Mouse (Mus musculus) CH12.LX (cell line): ENCODE data around the gene Akr7a5. TPM values are rescaled to one million over a fixed set of nuclear protein-coding genes. Genes with fewer than 3 reads are reported as not detected.

Source experiments
- DNase-seq: peaks from one replicate; pipeline ENCODE4 v3.0.0-alpha.2; 2013; ENCODE audit errors: extremely low read depth
- H3K27ac ChIP-seq: 2 replicates; pipeline ENCODE4 v1.5.1; 2012; ENCODE audit warnings: low read depth, mild to moderate bottlenecking, control low read depth, moderate library complexity; ENCODE audit not compliant: insufficient read depth
- H3K27me3 ChIP-seq: replicated peaks from 2 replicates; pipeline ENCODE3; 2012; ENCODE audit warnings: inconsistent platforms
- H3K36me3 ChIP-seq, 2 experiments: replicated peaks in 1 of 2; 2 replicates each; pipeline versions ENCODE3 to v1.6.1; 2012; ENCODE audit warnings: inconsistent platforms in 1 of 2, low read length in 1 of 2, mild to moderate bottlenecking in 1 of 2, mixed read lengths in 1 of 2, moderate library complexity in 1 of 2; ENCODE audit not compliant: control insufficient read depth in 1 of 2, insufficient read depth in 1 of 2
- H3K4me1 ChIP-seq, 2 experiments: 2 replicates each; pipeline ENCODE4 v1.6.1; 2012; ENCODE audit warnings: inconsistent platforms in 1 of 2, moderate library complexity in 1 of 2; ENCODE audit not compliant: insufficient read depth in 2 of 2, control insufficient read depth in 1 of 2
- H3K4me2 ChIP-seq: 2 replicates; pipeline ENCODE4 v1.6.1; 2012; ENCODE audit warnings: low read depth, mild to moderate bottlenecking, control low read depth; ENCODE audit not compliant: poor library complexity, insufficient read depth, severe bottlenecking
- H3K4me3 ChIP-seq, 3 experiments: fragments of 150-350 bp in 1 of 3; sonication (generic) in 1 of 3; replicated peaks in 1 of 3; 2 replicates each; pipeline versions ENCODE3 to v1.5.1; 2011 to 2012; ENCODE audit warnings: low read depth in 2 of 3, low read length in 2 of 3, mild to moderate bottlenecking in 2 of 3, moderate library complexity in 2 of 3, control low read depth in 1 of 3, improper control_type of control experiment in 1 of 3, inconsistent platforms in 1 of 3, mixed read lengths in 1 of 3; ENCODE audit not compliant: poor library complexity in 1 of 3
- H3K79me2 ChIP-seq: replicated peaks from 2 replicates; pipeline ENCODE4 v1.6.1; 2012; ENCODE audit warnings: mild to moderate bottlenecking, moderate library complexity; ENCODE audit not compliant: control insufficient read depth, poor library complexity, insufficient read depth, severe bottlenecking; ENCODE audit errors: extremely low read depth
- H3K9ac ChIP-seq: 2 replicates; pipeline ENCODE4 v1.6.1; 2012; ENCODE audit warnings: low read depth, mild to moderate bottlenecking, control low read depth, moderate library complexity; ENCODE audit not compliant: insufficient read depth
- H3K9me3 ChIP-seq: replicated peaks from 2 replicates; pipeline ENCODE3; 2012; ENCODE audit warnings: low read length, inconsistent platforms, mixed read lengths
- CTCF ChIP-seq, 2 experiments: IDR thresholded peaks in 1 of 2; conservative IDR thresholded peaks in 1 of 2; 2 replicates each; pipeline ENCODE4 v1.5.1; 2011 to 2012; ENCODE audit warnings: low read depth in 2 of 2, low read length in 2 of 2, improper control_type of control experiment in 1 of 2, inconsistent platforms in 1 of 2, mild to moderate bottlenecking in 1 of 2, moderate library complexity in 1 of 2
- E2F4 ChIP-seq: IDR thresholded peaks from 2 replicates; pipeline ENCODE4 v1.6.1; 2011; ENCODE audit warnings: low read depth, low read length, improper control_type of control experiment; ENCODE audit not compliant: insufficient replicate concordance
- ELF1 ChIP-seq: IDR thresholded peaks from 2 replicates; pipeline ENCODE4 v1.6.1; 2014; ENCODE audit warnings: low read depth, mild to moderate bottlenecking, inconsistent platforms, low read length, improper control_type of control experiment
- ETS1 ChIP-seq: conservative IDR thresholded peaks from 2 replicates; pipeline ENCODE4 v1.6.1; 2012; ENCODE audit warnings: low read depth, mild to moderate bottlenecking, inconsistent platforms, low read length, improper control_type of control experiment, moderate library complexity
- HCFC1 ChIP-seq: IDR thresholded peaks from 2 replicates; pipeline ENCODE4 v1.6.1; 2012; ENCODE audit warnings: low read depth, mild to moderate bottlenecking, inconsistent platforms, low read length, improper control_type of control experiment
- IRF4 ChIP-seq: IDR thresholded peaks from 2 replicates; pipeline ENCODE4 v1.6.1; 2014; ENCODE audit warnings: low read depth, mild to moderate bottlenecking, inconsistent platforms, low read length, improper control_type of control experiment
- JUN ChIP-seq: IDR thresholded peaks from 2 replicates; pipeline ENCODE4 v1.6.1; 2011; ENCODE audit warnings: low read depth, mild to moderate bottlenecking, low read length, improper control_type of control experiment, moderate library complexity; ENCODE audit not compliant: insufficient read depth
- JUND ChIP-seq: conservative IDR thresholded peaks from 2 replicates; pipeline ENCODE4 v1.6.1; 2011; ENCODE audit warnings: low read depth, low read length, improper control_type of control experiment
- KAT2A ChIP-seq: IDR thresholded peaks from 2 replicates; pipeline ENCODE4 v1.6.1; 2012; ENCODE audit warnings: low read length, improper control_type of control experiment, inconsistent platforms; ENCODE audit not compliant: insufficient replicate concordance
- PAX5 ChIP-seq: IDR thresholded peaks from 2 replicates; pipeline ENCODE4 v1.6.1; 2012; ENCODE audit warnings: low read length, inconsistent platforms, mixed read lengths
- RCOR1 ChIP-seq: conservative IDR thresholded peaks from 2 replicates; pipeline ENCODE4 v1.6.1; 2012; ENCODE audit warnings: low read depth, mild to moderate bottlenecking, inconsistent platforms, low read length, improper control_type of control experiment
- SMC3 ChIP-seq: IDR thresholded peaks from 2 replicates; pipeline ENCODE4 v1.6.1; 2011; ENCODE audit warnings: low read depth, low read length, improper control_type of control experiment
- USF2 ChIP-seq: conservative IDR thresholded peaks from 2 replicates; pipeline ENCODE4 v1.6.1; 2011; ENCODE audit warnings: low read depth, low read length, improper control_type of control experiment
- ZC3H11A ChIP-seq: IDR thresholded peaks from 2 replicates; pipeline ENCODE4 v1.6.1; 2012; ENCODE audit warnings: low read depth, mild to moderate bottlenecking, inconsistent platforms, low read length, improper control_type of control experiment
- dilution Hi-C: fragments of 300-500 bp; cut with MboI; formaldehyde crosslinking; loops from 2 replicates; pipeline ENCODE4 v1.14.3; 2020; ENCODE audit warnings: low sequenced_read_pairs; ENCODE audit not compliant: extremely low pct_unique_long_range_greater_than_20kb, extremely low pct_ligation_motif_present
- in situ Hi-C: fragments of 300-500 bp; cut with MboI; formaldehyde crosslinking; loops from 3 replicates; pipeline ENCODE4 v1.14.3; 2019; ENCODE audit warnings: low sequenced_read_pairs, low pct_ligation_motif_present, low pct_unique_long_range_greater_than_20kb, mixed read lengths
- polyA plus RNA-seq: library from polyadenylated mRNA; unstranded; fragments of >175 nt; gene quantifications from 2 replicates; pipeline ENCODE4 v1.2.1, GENCODE M21; 2012; ENCODE audit warnings: low read depth; ENCODE audit not compliant: insufficient read length
- total RNA-seq, 2 experiments: library from RNA; depleted of rRNA; stranded (reverse); fragments of 300-350 nt in 1 of 2; fragments of >200 nt in 1 of 2; gene quantifications; 2 replicates each; pipeline ENCODE4 v1.2.3; 2012 to 2014

Akr7a5 gene
- total and polyA plus RNA-seq, 3 experiments, result 24.2 to 37.7 (median 27.0) TPM

DNA sequence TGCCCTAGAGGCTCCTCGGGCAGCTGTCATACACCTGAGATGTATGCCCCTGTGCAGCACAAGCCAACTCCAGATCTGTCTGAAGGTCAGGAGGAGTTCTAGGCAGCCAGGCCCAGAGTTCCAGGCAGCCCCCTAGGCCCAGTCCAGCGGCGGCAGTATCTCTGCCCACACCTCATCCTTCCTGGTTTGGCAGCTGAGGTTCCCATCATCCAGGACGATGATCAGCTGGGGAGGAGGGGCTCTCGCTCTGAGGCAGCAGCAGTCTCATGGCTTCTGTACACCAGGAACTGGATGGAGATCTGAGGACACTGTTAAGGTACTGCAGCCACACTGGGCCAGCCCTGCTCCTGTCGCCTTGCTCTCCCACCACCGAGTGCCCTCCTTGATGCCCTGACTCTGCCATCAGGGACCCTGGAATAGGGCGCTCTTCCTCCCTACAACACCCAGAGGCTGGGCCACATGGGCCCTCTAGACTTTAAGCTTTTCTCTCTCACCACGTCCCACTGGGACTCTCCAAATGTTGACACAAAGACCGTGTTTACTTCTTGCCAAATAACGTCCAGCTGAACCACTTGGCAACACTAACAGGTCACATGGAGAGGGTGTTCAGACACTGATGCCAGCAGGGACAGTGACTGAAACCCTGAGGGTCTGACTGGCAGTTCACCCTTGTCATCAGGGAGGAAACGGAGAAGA, 11.7 kb upstream of the Akr7a5 start:
- Histone ChIP-seq H3K79me2 (no peaks in the 10 kb centered on the region), H3K4me2 (no peak overlapping the region), H3K4me3 (no peak overlapping the region), H3K4me1 (peaks cover 27 to 46% of the 10 kb centered on the region in 2 experiments), H3K27me3 (no peaks in the 10 kb centered on the region), H3K9ac (no peak overlapping the region), H3K9me3 (no peaks in the 10 kb centered on the region), H3K27ac (no peak overlapping the region), H3K36me3 (peaks cover 6 to 55% of the 10 kb centered on the region in 2 experiments)
- DNase-seq, result no peak
- TF ChIP-seq HCFC1, result no peak
- in situ Hi-C loops (no loop called here), dilution Hi-C loops (no loop called here)

GRCm38 (mm10) chr4:139301780-139302179, 8.8 kb upstream of the Akr7a5 start:
- TF ChIP-seq ELF1, result no peak
- TF ChIP-seq USF2, result no peak
- TF ChIP-seq E2F4, result no peak
- TF ChIP-seq PAX5, result no peak
- TF ChIP-seq IRF4, result no peak
- no peak for TF ChIP-seq RCOR1
- TF ChIP-seq ZC3H11A, result no peak
- no peak for TF ChIP-seq SMC3
- no peak for TF ChIP-seq JUND
- no peak for TF ChIP-seq JUN
- TF ChIP-seq ETS1, result no peak
- H3K4me2 ChIP-seq, result no peak overlapping the region
- in situ Hi-C loops (no loop called here), dilution Hi-C loops (no loop called here)
- no peak overlapping the region for H3K27ac ChIP-seq
- peaks cover 6 to 68% of the 10 kb centered on the region in 2 experiments for H3K36me3 ChIP-seq
- no peak for DNase-seq
- H3K4me1 ChIP-seq, result peaks cover 27 to 49% of the 10 kb centered on the region in 2 experiments
- H3K9me3 ChIP-seq, result no peaks in the 10 kb centered on the region
- H3K27me3 ChIP-seq, result no peaks in the 10 kb centered on the region
- H3K4me3 ChIP-seq, result no peak overlapping the region
- no peak overlapping the region for H3K9ac ChIP-seq
- H3K79me2 ChIP-seq, result no peaks in the 10 kb centered on the region

GRCm38 (mm10) chr4:139302241-139302640, 8.3 kb upstream of the Akr7a5 start:
- H3K36me3 ChIP-seq, result peaks cover 6 to 66% of the 10 kb centered on the region in 2 experiments

More at GRCm38 (mm10) chr4:139302241-139302640, 8.3 kb upstream of the Akr7a5 start:
- Histone ChIP-seq H3K27ac (no peak overlapping the region), H3K27me3 (no peaks in the 10 kb centered on the region), H3K4me3 (no peak overlapping the region), H3K4me2 (no peak overlapping the region), H3K79me2 (no peaks in the 10 kb centered on the region), H3K4me1 (peaks cover 23 to 47% of the 10 kb centered on the region in 2 experiments), H3K9ac (no peak overlapping the region), H3K9me3 (no peaks in the 10 kb centered on the region)
- in situ Hi-C loops (no loop called here), dilution Hi-C loops (no loop called here)
- TF ChIP-seq KAT2A (no peak), CTCF (conservative IDR thresholded peaks at IDR 0.05 in 1 of 2, IDR thresholded peaks at IDR 0.05 in 1 of 2; ENCODE audit: low read depth in 2 of 2, low read length in 2 of 2) (no peak), USF2 (no peak)
- no peak for DNase-seq
